Mouse (Mus musculus) MEL (cell line): ENCODE data around the gene Wdr26.

Experiments
- CTCF ChIP-seq, 3 experiments: IDR thresholded peaks in 2 of 3; conservative IDR thresholded peaks in 1 of 3; 2 replicates each; pipeline ENCODE4 v1.5.1; 2011 to 2012; ENCODE audit warnings: low read length in 3 of 3, low read depth in 2 of 3, mild to moderate bottlenecking in 2 of 3, improper control_type of control experiment in 1 of 3, inconsistent platforms in 1 of 3, mixed read lengths in 1 of 3, moderate library complexity in 1 of 3; ENCODE audit not compliant: control insufficient read depth in 1 of 3, insufficient read depth in 1 of 3, poor library complexity in 1 of 3, severe bottlenecking in 1 of 3
- EP300 ChIP-seq, 2 experiments: IDR thresholded peaks; 2 replicates each; pipeline ENCODE4 v1.6.1; 2011; ENCODE audit warnings: improper control_type of control experiment in 2 of 2, low read length in 2 of 2, low read depth in 1 of 2, mild to moderate bottlenecking in 1 of 2
- POLR2A ChIP-seq, 2 experiments: IDR thresholded peaks; 2 replicates each; pipeline ENCODE4 v1.6.1; 2011 to 2012; ENCODE audit warnings: low read length in 2 of 2, mild to moderate bottlenecking in 2 of 2, control low read depth in 1 of 2, improper control_type of control experiment in 1 of 2, low read depth in 1 of 2, moderate library complexity in 1 of 2; ENCODE audit not compliant: control insufficient read depth in 1 of 2, insufficient read depth in 1 of 2, poor library complexity in 1 of 2
- POLR2AphosphoS5 ChIP-seq: IDR thresholded peaks from 2 replicates; pipeline ENCODE4 v1.6.1; 2012; ENCODE audit warnings: low read depth, borderline replicate concordance, mild to moderate bottlenecking, inconsistent platforms, low read length, moderate library complexity, mixed read lengths

- peak; percentile 91 for TF ChIP-seq EP300 (IDR thresholded peaks at IDR 0.05; ENCODE audit: low read depth in 1 of 2, low read length in 2 of 2)
- TF ChIP-seq POLR2AphosphoS5, result no peak
- TF ChIP-seq POLR2A (IDR thresholded peaks at IDR 0.05; ENCODE audit: control insufficient read depth in 1 of 2, insufficient read depth in 1 of 2, low read depth in 1 of 2, low read length in 2 of 2, poor library complexity in 1 of 2), result peak in 1 of 2 experiments; percentile 52; a peak in 1 of 4 replicates
- TF ChIP-seq CTCF (IDR thresholded peaks at IDR 0.05 in 2 of 3, conservative IDR thresholded peaks at IDR 0.05 in 1 of 3; ENCODE audit: control insufficient read depth in 1 of 3, insufficient read depth in 1 of 3, low read depth in 2 of 3, low read length in 3 of 3, poor library complexity in 1 of 3, severe bottlenecking in 1 of 3), result no peak
Observed at GRCm38 (mm10) chr1:181245554-181246486, 34.0 kb upstream of the Wdr26 start.
